Mouse (Mus musculus) ES-Bruce4 (cell line): ENCODE measurements around the gene Traf4. TPM values are rescaled to one million over a fixed set of nuclear protein-coding genes. Genes with fewer than 3 reads are reported as not detected.

Experiments
- H3K27ac ChIP-seq: 2 replicates; pipeline ENCODE4 v1.5.1; 2012; ENCODE audit warnings: low read length, inconsistent platforms; ENCODE audit not compliant: insufficient read depth
- H3K27me3 ChIP-seq: 2 replicates; pipeline ENCODE4 v1.6.1; 2012; ENCODE audit warnings: mild to moderate bottlenecking, low read length, inconsistent platforms; ENCODE audit not compliant: control insufficient read depth, poor library complexity, insufficient read depth, severe bottlenecking
- H3K36me3 ChIP-seq: 2 replicates; pipeline ENCODE4 v1.6.1; 2012; ENCODE audit warnings: inconsistent platforms, mild to moderate bottlenecking, low read length, moderate library complexity; ENCODE audit not compliant: control insufficient read depth, poor library complexity, insufficient read depth, severe bottlenecking
- H3K4me1 ChIP-seq: one replicate; pipeline ENCODE4 v1.8.1; 2011; ENCODE audit warnings: low read length; ENCODE audit not compliant: control insufficient read depth, insufficient read depth
- H3K4me3 ChIP-seq: 2 replicates; pipeline ENCODE4 v1.5.1; 2011; ENCODE audit warnings: low read depth, mild to moderate bottlenecking, low read length
- H3K9ac ChIP-seq: 2 replicates; pipeline ENCODE4 v1.6.1; 2012; ENCODE audit warnings: low read depth, mild to moderate bottlenecking, inconsistent platforms; ENCODE audit not compliant: poor library complexity, severe bottlenecking
- H3K9me3 ChIP-seq: replicated peaks from 2 replicates; pipeline ENCODE4 v1.6.1; 2012; ENCODE audit warnings: mild to moderate bottlenecking, low read length, inconsistent platforms; ENCODE audit not compliant: control insufficient read depth, poor library complexity, insufficient read depth, severe bottlenecking
- CTCF ChIP-seq: IDR thresholded peaks from one replicate; pipeline ENCODE4 v1.8.1; 2011; ENCODE audit warnings: low read depth, low read length
- EP300 ChIP-seq: IDR thresholded peaks from 2 replicates; pipeline ENCODE4 v1.6.1; 2011; ENCODE audit warnings: low read depth, low read length; ENCODE audit not compliant: insufficient read depth
- POLR2A ChIP-seq: IDR thresholded peaks from one replicate; pipeline ENCODE4 v1.8.1; 2011; ENCODE audit warnings: low read length; ENCODE audit not compliant: insufficient read depth
- polyA plus RNA-seq: library from polyadenylated mRNA; stranded (reverse); fragments of >200 nt; gene quantifications from 2 replicates; pipeline ENCODE4 v1.2.4, GENCODE M21; 2011; ENCODE audit warnings: low read depth; ENCODE audit not compliant: missing spikeins, insufficient read depth, insufficient read length

Traf4 gene
- polyA plus RNA-seq, 1 experiment = 87.4 TPM

GRCm38 (mm10) chr11:78205361-78206206, 40.2 kb upstream of the Traf4 start:
- Histone ChIP-seq H3K4me3 (no peak overlapping the region), H3K27ac (no peak overlapping the region), H3K27me3 (no peaks in the 10 kb centered on the region), H3K9ac (no peak overlapping the region), H3K36me3 (peaks cover 42% of the 10 kb centered on the region), H3K4me1 (no peaks in the 10 kb centered on the region), H3K9me3 (no peaks in the 10 kb centered on the region)
- no peak for TF ChIP-seq CTCF
- no peak for TF ChIP-seq POLR2A
- TF ChIP-seq EP300 = no peak

DNA sequence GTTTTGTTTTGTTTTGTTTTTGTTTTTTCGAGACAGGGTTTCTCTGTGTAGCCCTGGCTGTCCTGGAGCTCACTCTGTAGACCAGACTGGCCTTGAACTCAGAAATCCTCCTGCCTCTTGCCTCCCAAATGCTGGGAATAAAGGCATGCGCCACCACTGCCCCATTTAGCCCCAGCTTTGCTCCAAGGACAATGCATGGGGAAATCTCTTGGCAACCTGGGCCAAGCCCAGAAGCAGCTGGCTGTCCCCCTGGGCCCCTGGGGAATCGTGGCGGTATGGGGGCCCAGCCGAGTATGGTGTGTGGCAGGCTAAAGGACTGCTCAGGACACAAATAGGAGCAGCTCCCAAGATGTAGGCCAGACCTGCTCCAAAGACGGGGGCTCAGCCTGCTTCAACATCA, 38.9 kb upstream of the Traf4 start:
- no peaks in the 10 kb centered on the region for H3K27me3 ChIP-seq
- no peaks in the 10 kb centered on the region for H3K4me1 ChIP-seq
- H3K27ac ChIP-seq = no peak overlapping the region
- peaks cover 31% of the 10 kb centered on the region for H3K36me3 ChIP-seq
- no peaks in the 10 kb centered on the region for H3K9me3 ChIP-seq
- H3K9ac ChIP-seq = no peak overlapping the region
- H3K4me3 ChIP-seq = no peak overlapping the region
- TF ChIP-seq EP300 (no peak), CTCF (no peak), POLR2A (no peak)

DNA sequence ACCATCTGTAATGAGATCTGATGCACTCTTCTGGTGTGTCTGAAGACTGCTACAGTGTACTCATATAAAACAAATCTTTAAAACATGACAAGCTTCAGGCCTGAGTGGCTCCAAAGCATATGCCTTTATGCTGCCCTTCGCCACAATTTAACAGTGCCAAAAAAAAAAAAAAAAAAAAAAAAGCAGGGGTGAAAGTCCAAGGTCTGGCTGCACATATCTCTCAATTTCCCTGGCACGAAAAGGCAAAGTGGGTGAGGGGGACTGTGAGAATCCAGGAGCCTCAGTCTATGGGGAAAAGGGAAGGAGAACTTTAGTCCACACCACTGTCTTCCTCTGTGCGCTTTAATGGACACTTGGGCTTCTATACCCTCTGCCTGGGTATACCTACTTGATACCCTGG, 37.0 kb upstream of the Traf4 start:
- Histone ChIP-seq H3K9ac (no peak overlapping the region), H3K27me3 (no peaks in the 10 kb centered on the region), H3K4me3 (no peak overlapping the region), H3K36me3 (peaks cover 13% of the 10 kb centered on the region; the same call in 1 of the 2 replicates), H3K27ac (no peak overlapping the region), H3K4me1 (no peaks in the 10 kb centered on the region), H3K9me3 (no peaks in the 10 kb centered on the region)
- TF ChIP-seq CTCF (no peak), EP300 (no peak), POLR2A (no peak)

DNA sequence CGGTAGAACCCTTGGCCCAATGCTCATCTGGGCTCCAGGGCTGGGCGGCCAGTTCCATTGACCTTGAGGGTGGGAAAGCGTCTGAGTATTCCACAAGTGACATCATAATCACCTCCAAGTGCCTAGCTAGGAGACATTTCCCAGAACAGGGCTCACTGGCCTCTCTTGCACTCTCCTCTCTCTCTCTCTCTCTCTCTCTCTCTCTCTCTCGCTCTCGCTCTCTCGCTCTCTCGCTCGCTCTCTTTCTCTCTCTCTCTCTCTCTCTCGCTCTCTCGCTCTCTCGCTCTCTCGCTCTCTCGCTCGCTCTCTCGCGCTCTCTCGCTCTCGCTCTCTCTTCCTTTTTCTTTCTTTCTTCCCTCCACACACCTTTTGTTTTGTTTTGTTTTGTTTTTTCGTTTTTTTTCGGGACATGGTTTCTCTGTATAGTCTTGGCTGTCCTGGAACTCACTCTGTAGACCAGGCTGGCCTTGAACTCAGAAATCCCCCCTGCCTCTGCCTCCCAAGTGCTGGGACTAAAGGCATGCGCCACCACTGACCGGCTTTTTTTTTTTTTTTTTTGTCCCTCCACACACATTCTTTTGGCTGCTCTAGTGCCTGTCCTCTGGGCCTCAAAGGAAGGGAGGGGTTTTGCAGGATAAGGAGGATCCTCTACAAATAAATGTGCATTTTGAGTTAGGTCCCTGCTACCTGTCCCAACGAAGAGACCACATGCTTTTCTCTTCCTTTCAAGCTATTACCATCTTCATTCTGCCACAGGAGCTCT, 29.9 kb upstream of the Traf4 start:
- H3K27ac ChIP-seq = 0 out of 2 replicates have a peak overlapping the region, but pooled peaks have one; percentile 18
- no peaks in the 10 kb centered on the region for H3K4me1 ChIP-seq
- H3K27me3 ChIP-seq = no peaks in the 10 kb centered on the region
- no peak for TF ChIP-seq EP300
- no peak for TF ChIP-seq POLR2A
- no peak for TF ChIP-seq CTCF
- peak overlapping the region; percentile 88 for H3K4me3 ChIP-seq
- H3K36me3 ChIP-seq = peaks cover 2% of the 10 kb centered on the region; the same call in 1 of the 2 replicates
- no peaks in the 10 kb centered on the region for H3K9me3 ChIP-seq
- peak overlapping the region; percentile 44 for H3K9ac ChIP-seq

GRCm38 (mm10) chr11:78194411-78195100, 29.2 kb upstream of the Traf4 start:
- no peak for TF ChIP-seq CTCF
- TF ChIP-seq POLR2A = no peak
- Histone ChIP-seq H3K36me3 (peaks cover 2% of the 10 kb centered on the region; the same call in 1 of the 2 replicates), H3K9me3 (no peaks in the 10 kb centered on the region), H3K27me3 (no peaks in the 10 kb centered on the region), H3K27ac (peak overlapping the region; percentile 36; the same call in 1 of the 2 replicates), H3K4me1 (peaks cover 2% of the 10 kb centered on the region), H3K4me3 (peak overlapping the region; percentile 88), H3K9ac (peak overlapping the region; percentile 44)
